Mouse (Mus musculus) small intestine, adult 2 months (tissue): ENCODE measurements around the gene Mfsd12. TPM values are rescaled to one million over a fixed set of nuclear protein-coding genes. Genes with fewer than 3 reads are reported as not detected.

ENCODE experiments used
- H3K27ac ChIP-seq: fragments of 200-500 bp; 2 replicates; pipeline ENCODE4 v1.5.1; 2012; ENCODE audit warnings: low read depth, low read length, control low read depth, inconsistent platforms; ENCODE audit not compliant: insufficient read depth
- H3K27me3 ChIP-seq: fragments of 200-500 bp; 2 replicates; pipeline ENCODE4 v1.6.1; 2012; ENCODE audit warnings: mild to moderate bottlenecking, moderate library complexity, low read length, inconsistent platforms; ENCODE audit not compliant: control insufficient read depth, insufficient read depth
- H3K36me3 ChIP-seq: fragments of 200-500 bp; 2 replicates; pipeline ENCODE4 v1.6.1; 2012; ENCODE audit warnings: mild to moderate bottlenecking, low read length, control low read depth, inconsistent platforms; ENCODE audit not compliant: control insufficient read depth, insufficient read depth
- H3K4me1 ChIP-seq: fragments of 200-500 bp; 2 replicates; pipeline ENCODE4 v1.6.1; 2012; ENCODE audit warnings: low read length, inconsistent platforms, mixed read lengths; ENCODE audit not compliant: control insufficient read depth, insufficient read depth, insufficient read length
- H3K4me3 ChIP-seq: fragments of 200-500 bp; 2 replicates; pipeline ENCODE4 v1.5.1; 2012; ENCODE audit warnings: low read depth, mild to moderate bottlenecking, control low read depth, inconsistent platforms, low read length, moderate library complexity
- CTCF ChIP-seq: fragments of 200-500 bp; IDR thresholded peaks from 2 replicates; pipeline ENCODE4 v1.5.1; 2012; ENCODE audit warnings: low read depth, mild to moderate bottlenecking, control low read depth, inconsistent platforms, low read length, moderate library complexity, mixed read lengths; ENCODE audit not compliant: insufficient replicate concordance, insufficient read length; ENCODE audit errors: extremely low read depth
- POLR2A ChIP-seq: fragments of 200-500 bp; IDR thresholded peaks from 2 replicates; pipeline ENCODE4 v1.6.1; 2012; ENCODE audit warnings: low read depth, mild to moderate bottlenecking, control low read depth, inconsistent platforms, low read length, moderate library complexity
- WGBS: fragments of 180-500 bp; shearing (Covaris S2); methylation state at CpG from one replicate; pipeline ENCODE4 v1.1.7; 2018; 5-methylcytosine and 5-hydroxymethylcytosine counted together
- polyA plus RNA-seq: library from polyadenylated mRNA; depleted of rRNA; stranded (reverse); fragments of >200 nt; gene quantifications from 2 replicates; pipeline ENCODE4 v1.2.3, GENCODE M21; 2012; rRNA removed

The Mfsd12 gene
- polyA plus RNA-seq, 1 experiment, result 22.7 TPM

DNA sequence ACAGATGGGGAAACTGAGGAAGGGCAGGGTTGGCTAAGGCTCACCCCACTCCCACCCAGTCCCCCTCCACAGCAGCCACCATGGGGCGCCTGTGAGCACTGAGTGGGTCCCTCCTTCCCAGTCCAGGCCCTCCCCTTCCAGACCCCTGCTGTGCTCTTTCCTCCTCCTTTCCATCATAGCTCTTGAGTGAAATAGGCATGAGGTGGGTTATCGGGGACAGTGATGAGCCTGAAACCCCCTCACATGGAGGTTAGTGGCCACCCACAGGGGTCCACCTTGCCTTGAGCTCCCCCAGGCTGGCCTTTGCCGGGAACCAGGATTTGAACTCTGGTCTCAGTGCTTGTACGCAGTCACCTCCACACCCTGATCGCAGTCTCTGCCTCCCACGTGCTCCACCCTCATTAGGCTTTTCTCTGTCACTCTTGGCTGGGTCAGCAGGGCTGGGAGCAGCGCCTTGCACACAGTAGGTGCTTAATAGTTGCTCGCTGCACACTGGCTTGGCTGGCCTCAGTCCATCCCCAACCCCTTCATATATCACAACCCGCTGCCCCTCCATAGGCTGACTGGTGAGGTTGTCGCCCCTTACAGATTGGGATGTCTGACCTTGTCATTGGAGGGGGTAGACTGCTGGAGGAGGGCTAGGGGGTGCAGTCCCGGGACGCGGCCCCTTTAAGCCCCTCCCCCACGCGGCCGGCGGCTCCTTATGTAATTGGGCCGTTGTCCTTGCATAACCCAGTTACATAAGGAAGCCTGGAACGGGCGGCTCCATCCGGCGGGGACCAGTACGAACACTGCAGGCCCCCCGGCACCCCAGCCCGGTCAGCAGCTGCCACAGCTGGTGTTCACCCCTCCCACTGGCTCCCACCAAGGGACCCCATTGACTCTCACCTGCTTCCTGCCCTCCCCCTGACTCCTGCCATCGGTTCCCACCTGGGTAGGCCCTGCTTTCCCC, 56.3 kb downstream of the Mfsd12 start:
- TF ChIP-seq POLR2A (no peak), CTCF (no peak)
- Histone ChIP-seq H3K36me3 (no peaks in the 10 kb centered on the region; the same call in 1 of the 2 replicates), H3K4me1 (peaks cover 75% of the 10 kb centered on the region), H3K27me3 (no peaks in the 10 kb centered on the region), H3K4me3 (peak overlapping the region; percentile 55), H3K27ac (peak overlapping the region; percentile 89)
- WGBS, result 23% methylated on average over 26 of the region's 26 CpGs

DNA sequence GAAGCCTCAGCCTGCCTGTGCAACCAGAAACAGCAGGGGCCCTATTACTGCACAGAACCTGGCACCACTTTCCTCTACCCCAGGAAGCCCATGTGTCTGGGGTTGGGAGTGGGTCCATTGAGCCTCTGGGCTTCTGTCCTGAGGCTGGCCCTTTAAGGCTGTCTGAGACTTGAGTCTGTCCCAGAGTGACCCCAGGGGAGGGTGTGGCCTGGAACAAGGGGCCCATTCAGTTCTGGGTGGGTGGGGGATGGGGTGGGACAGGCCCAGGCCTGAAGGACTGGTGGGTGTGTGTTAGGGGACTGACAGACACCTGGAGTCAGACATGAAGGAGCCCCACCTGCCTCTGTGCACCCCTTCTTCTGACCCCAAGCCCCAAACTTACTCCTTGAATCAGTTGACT, 57.4 kb downstream of the Mfsd12 start:
- TF ChIP-seq POLR2A (no peak; the same call in 1 of the 2 replicates), CTCF (no peak)
- H3K27ac ChIP-seq, result peak overlapping the region; percentile 75
- no peak overlapping the region for H3K4me3 ChIP-seq
- no peaks in the 10 kb centered on the region for H3K27me3 ChIP-seq
- H3K36me3 ChIP-seq, result no peaks in the 10 kb centered on the region; the same call in 1 of the 2 replicates
- peaks cover 75% of the 10 kb centered on the region for H3K4me1 ChIP-seq

DNA sequence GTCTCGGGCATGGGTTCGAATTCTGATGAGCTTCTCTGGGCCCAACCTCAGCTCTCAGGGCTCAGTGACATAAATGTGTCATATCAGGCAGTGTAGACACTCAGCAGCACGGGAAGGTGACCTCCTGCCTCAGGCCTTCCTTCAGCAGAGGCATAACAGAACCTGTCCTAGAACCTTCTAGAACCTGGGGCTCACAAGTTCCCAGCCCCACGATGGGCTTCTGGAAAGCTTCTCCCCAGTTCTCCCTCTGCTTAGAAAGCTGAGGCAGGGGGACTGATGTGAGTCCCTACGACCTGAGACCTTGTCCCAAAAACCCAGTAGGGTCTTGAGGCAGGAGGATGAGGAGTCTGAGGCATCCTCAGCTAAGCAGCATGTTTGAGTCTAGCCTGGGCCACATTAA, 57.9 kb downstream of the Mfsd12 start:
- peak overlapping the region; percentile 70 for H3K27ac ChIP-seq
- TF ChIP-seq CTCF, result no peak
- TF ChIP-seq POLR2A, result no peak
- no peaks in the 10 kb centered on the region for H3K27me3 ChIP-seq
- no peaks in the 10 kb centered on the region; the same call in 1 of the 2 replicates for H3K36me3 ChIP-seq
- WGBS, result 51% methylated on average over 5 of the region's 5 CpGs
- H3K4me3 ChIP-seq, result no peak overlapping the region
- peaks cover 74% of the 10 kb centered on the region for H3K4me1 ChIP-seq

Other genes starting within 250 kb of the Mfsd12 start
- gene Zbtb7a, start 222.3 kb upstream of the Mfsd12 start, polyA plus RNA-seq, result 94.8 and 187 TPM in 2 replicates
- 29.1 and 53.3 TPM in 2 replicates for gene Pias4, start 189.6 kb upstream of the Mfsd12 start, polyA plus RNA-seq
- gene Eef2, start 180.9 kb upstream of the Mfsd12 start, polyA plus RNA-seq, result 755 and 1,606 TPM in 2 replicates
- 102 and 228 TPM in 2 replicates for gene Dapk3, start 174.5 kb upstream of the Mfsd12 start, polyA plus RNA-seq
- gene 4930442H23Rik, start 173.6 kb upstream of the Mfsd12 start, polyA plus RNA-seq, result not detected in 2 replicates
- gene Nmrk2, start 155.4 kb upstream of the Mfsd12 start, polyA plus RNA-seq, result not detected in 2 replicates
- gene Atcay, start 126.7 kb upstream of the Mfsd12 start, polyA plus RNA-seq, result 0.53 and 0.60 TPM in 2 replicates
- 4.9 and 14.2 TPM in 2 replicates for gene Zfr2, start 124.3 kb upstream of the Mfsd12 start, polyA plus RNA-seq
- 6.8 and 13.0 TPM in 2 replicates for gene Matk, start 104.6 kb upstream of the Mfsd12 start, polyA plus RNA-seq
- gene Mrpl54, start 90.6 kb upstream of the Mfsd12 start, polyA plus RNA-seq, result 104 and 169 TPM in 2 replicates
- gene Apba3, start 90.5 kb upstream of the Mfsd12 start, polyA plus RNA-seq, result 100 and 207 TPM in 2 replicates
- 124 and 239 TPM in 2 replicates for gene Tjp3, start 65.9 kb upstream of the Mfsd12 start, polyA plus RNA-seq
- gene Pip5k1c, start 64.5 kb upstream of the Mfsd12 start, polyA plus RNA-seq, result 26.1 and 50.8 TPM in 2 replicates
- 16.6 and 29.2 TPM in 2 replicates for gene Cactin, start 36.4 kb upstream of the Mfsd12 start, polyA plus RNA-seq
- gene Tbxa2r, start 28.8 kb upstream of the Mfsd12 start, polyA plus RNA-seq, result 10.0 and 10.2 TPM in 2 replicates
- 0.67 and 1.2 TPM in 2 replicates for gene Gipc3, start 14.2 kb upstream of the Mfsd12 start, polyA plus RNA-seq
- gene Hmg20b, start 7.0 kb upstream of the Mfsd12 start, polyA plus RNA-seq, result 86.8 and 196 TPM in 2 replicates
- 7.4 and 20.5 TPM in 2 replicates for gene 4930404N11Rik, start 8.3 kb downstream of the Mfsd12 start, polyA plus RNA-seq
- gene Fzr1, start 21.0 kb downstream of the Mfsd12 start, polyA plus RNA-seq, result 70.5 and 132 TPM in 2 replicates
- gene Dohh, start 26.9 kb downstream of the Mfsd12 start, polyA plus RNA-seq, result 86.8 and 113 TPM in 2 replicates
- 1.8 and 4.8 TPM in 2 replicates for gene Gm48551, start 27.0 kb downstream of the Mfsd12 start, polyA plus RNA-seq
- 2.9 and 5.0 TPM in 2 replicates for gene Gm48552, start 31.5 kb downstream of the Mfsd12 start, polyA plus RNA-seq
- gene Smim24, start 35.6 kb downstream of the Mfsd12 start, polyA plus RNA-seq, result 2,702 and 6,898 TPM in 2 replicates
- gene Nfic, start 98.1 kb downstream of the Mfsd12 start, polyA plus RNA-seq, result 15.5 and 19.4 TPM in 2 replicates
- gene Celf5, start 125.2 kb downstream of the Mfsd12 start, polyA plus RNA-seq, result 1.1 and 3.3 TPM in 2 replicates
- gene Ncln, start 138.9 kb downstream of the Mfsd12 start, polyA plus RNA-seq, result 196 and 354 TPM in 2 replicates
- 4.0 and 5.6 TPM in 2 replicates for gene S1pr4, start 142.6 kb downstream of the Mfsd12 start, polyA plus RNA-seq
- 1.5 and 3.0 TPM in 2 replicates for gene Gna15, start 166.7 kb downstream of the Mfsd12 start, polyA plus RNA-seq
- gene Gna11, start 187.7 kb downstream of the Mfsd12 start, polyA plus RNA-seq, result 318 and 828 TPM in 2 replicates
- gene Aes, start 202.0 kb downstream of the Mfsd12 start, polyA plus RNA-seq, result 1,054 and 3,003 TPM in 2 replicates
- 17.8 and 20.4 TPM in 2 replicates for gene Tle2, start 217.1 kb downstream of the Mfsd12 start, polyA plus RNA-seq
- gene Tle6, start 243.6 kb downstream of the Mfsd12 start, polyA plus RNA-seq, result 7.3 and 34.4 TPM in 2 replicates
- 0.33 and 0.58 TPM in 2 replicates for gene BC025920, start 248.8 kb downstream of the Mfsd12 start, polyA plus RNA-seq